Mouse (Mus musculus): Measurements from ENCODE around the gene Mea1. TPM values are rescaled to one million over a fixed set of nuclear protein-coding genes. Genes with fewer than 3 reads are reported as not detected.

The Mea1 gene
- polyA plus RNA-seq, 1 experiment from 2014 or later = 128 TPM

GRCm38 (mm10) chr17:46711612-46712271, 33.1 kb downstream of the Mea1 start:
- H3K9ac ChIP-seq = peak overlapping the region; percentile 91
- under 1% methylated on average over 76 of the region's 76 CpGs for WGBS
- H3K4me1 ChIP-seq = peaks cover 14% of the 10 kb centered on the region
- no peaks in the 10 kb centered on the region for H3K27me3 ChIP-seq
- H3K4me2 ChIP-seq = peak overlapping the region; percentile 83
- H3K27ac ChIP-seq = peak overlapping the region; percentile 65
- peak; percentile 62 for ATAC-seq (ENCODE audit: borderline replicate concordance, extremely low read depth, low FRiP score, low TSS enrichment)
- H3K4me3 ChIP-seq = peak overlapping the region; percentile 85
- H3K9me3 ChIP-seq = no peaks in the 10 kb centered on the region
- peaks cover 32% of the 10 kb centered on the region for H3K36me3 ChIP-seq

- Histone ChIP-seq H3K9ac (peak overlapping the region; percentile 91; the same call in 1 of the 2 replicates), H3K4me3 (peak overlapping the region; percentile 85), H3K27ac (no peak overlapping the region), H3K4me2 (peak overlapping the region; percentile 83), H3K27me3 (no peaks in the 10 kb centered on the region), H3K36me3 (peaks cover 36% of the 10 kb centered on the region), H3K4me1 (peaks cover 14% of the 10 kb centered on the region), H3K9me3 (no peaks in the 10 kb centered on the region)
- 52% methylated on average over 7 of the region's 7 CpGs for WGBS
- no peak for ATAC-seq (ENCODE audit: borderline replicate concordance, extremely low read depth, low FRiP score, low TSS enrichment)
Observed at GRCm38 (mm10) chr17:46712442-46712841, 33.8 kb downstream of the Mea1 start.

GRCm38 (mm10) chr17:46713849-46714248, 35.3 kb downstream of the Mea1 start:
- peaks cover 14% of the 10 kb centered on the region for H3K4me1 ChIP-seq

GRCm38 (mm10) chr17:46714756-46715481, 36.3 kb downstream of the Mea1 start:
- ATAC-seq (ENCODE audit: borderline replicate concordance, extremely low read depth, low FRiP score, low TSS enrichment) = no peak
- Histone ChIP-seq H3K36me3 (peaks cover 36% of the 10 kb centered on the region), H3K9ac (no peak overlapping the region), H3K9me3 (no peaks in the 10 kb centered on the region), H3K27ac (no peak overlapping the region), H3K4me3 (no peak overlapping the region), H3K4me1 (peaks cover 14% of the 10 kb centered on the region), H3K27me3 (no peaks in the 10 kb centered on the region), H3K4me2 (no peak overlapping the region)
- WGBS = 89% methylated on average over 11 of the region's 11 CpGs

More at GRCm38 (mm10) chr17:46713849-46714248, 35.3 kb downstream of the Mea1 start:
- ATAC-seq (ENCODE audit: borderline replicate concordance, extremely low read depth, low FRiP score, low TSS enrichment) = no peak
- Histone ChIP-seq H3K4me2 (no peak overlapping the region), H3K9ac (no peak overlapping the region), H3K4me3 (no peak overlapping the region), H3K27ac (no peak overlapping the region), H3K27me3 (no peaks in the 10 kb centered on the region), H3K9me3 (no peaks in the 10 kb centered on the region), H3K36me3 (peaks cover 36% of the 10 kb centered on the region)
- WGBS = 86% methylated on average over 9 of the region's 9 CpGs

GRCm38 (mm10) chr17:46721077-46721476, 42.5 kb downstream of the Mea1 start:
- peaks cover 38% of the 10 kb centered on the region for H3K36me3 ChIP-seq
- 80% methylated on average over 7 of the region's 7 CpGs for WGBS
- no peaks in the 10 kb centered on the region for H3K4me1 ChIP-seq
- no peak overlapping the region for H3K27ac ChIP-seq
- H3K4me2 ChIP-seq = no peak overlapping the region
- H3K4me3 ChIP-seq = no peak overlapping the region
- H3K9ac ChIP-seq = no peak overlapping the region
- no peaks in the 10 kb centered on the region for H3K27me3 ChIP-seq
- ATAC-seq (ENCODE audit: borderline replicate concordance, extremely low read depth, low FRiP score, low TSS enrichment) = no peak
- no peaks in the 10 kb centered on the region for H3K9me3 ChIP-seq

GRCm38 (mm10) chr17:46724477-46725084, 46.0 kb downstream of the Mea1 start:
- 67% methylated on average over 19 of the region's 20 CpGs for WGBS
- no peak for ATAC-seq (ENCODE audit: borderline replicate concordance, extremely low read depth, low FRiP score, low TSS enrichment)
- H3K9ac ChIP-seq = no peak overlapping the region

GRCm38 (mm10) chr17:46725273-46725672, 46.7 kb downstream of the Mea1 start:
- Histone ChIP-seq H3K9ac (no peak overlapping the region), H3K4me1 (peaks cover 7% of the 10 kb centered on the region; the same call in 1 of the 2 replicates), H3K4me3 (no peak overlapping the region), H3K27me3 (peaks cover 18% of the 10 kb centered on the region), H3K4me2 (no peak overlapping the region), H3K36me3 (peaks cover 28% of the 10 kb centered on the region), H3K27ac (no peak overlapping the region), H3K9me3 (no peaks in the 10 kb centered on the region)
- WGBS = 48% methylated on average over 9 of the region's 9 CpGs
- no peak for ATAC-seq (ENCODE audit: borderline replicate concordance, extremely low read depth, low FRiP score, low TSS enrichment)

More at GRCm38 (mm10) chr17:46724477-46725084, 46.0 kb downstream of the Mea1 start:
- Histone ChIP-seq H3K36me3 (peaks cover 28% of the 10 kb centered on the region), H3K4me1 (peaks cover 7% of the 10 kb centered on the region; the same call in 1 of the 2 replicates), H3K4me2 (no peak overlapping the region), H3K27me3 (peaks cover 16% of the 10 kb centered on the region), H3K27ac (no peak overlapping the region), H3K9me3 (no peaks in the 10 kb centered on the region), H3K4me3 (no peak overlapping the region)

- H3K36me3 ChIP-seq = peaks cover 28% of the 10 kb centered on the region; the same call in 1 of the 2 replicates
- peaks cover 18% of the 10 kb centered on the region for H3K27me3 ChIP-seq
- no peak for ATAC-seq (ENCODE audit: borderline replicate concordance, extremely low read depth, low FRiP score, low TSS enrichment)
- H3K27ac ChIP-seq = no peak overlapping the region
- no peak overlapping the region for H3K4me3 ChIP-seq
- peaks cover 7% of the 10 kb centered on the region; the same call in 1 of the 2 replicates for H3K4me1 ChIP-seq
- no peak overlapping the region for H3K9ac ChIP-seq
- 88% methylated on average over 26 of the region's 26 CpGs for WGBS
- no peak overlapping the region for H3K4me2 ChIP-seq
- H3K9me3 ChIP-seq = no peaks in the 10 kb centered on the region
Observed at GRCm38 (mm10) chr17:46725731-46726645, 47.4 kb downstream of the Mea1 start.

- Histone ChIP-seq H3K9ac (no peak overlapping the region), H3K27me3 (peaks cover 18% of the 10 kb centered on the region), H3K4me3 (no peak overlapping the region), H3K9me3 (no peaks in the 10 kb centered on the region), H3K27ac (no peak overlapping the region), H3K36me3 (peaks cover 21% of the 10 kb centered on the region; the same call in 1 of the 2 replicates), H3K4me2 (no peak overlapping the region), H3K4me1 (peaks cover 7% of the 10 kb centered on the region; the same call in 1 of the 2 replicates)
- no peak for ATAC-seq (ENCODE audit: borderline replicate concordance, extremely low read depth, low FRiP score, low TSS enrichment)
- WGBS = 86% methylated on average over 11 of the region's 11 CpGs
Observed at GRCm38 (mm10) chr17:46727271-46727670, 48.7 kb downstream of the Mea1 start.

GRCm38 (mm10) chr17:46728021-46728420, 49.4 kb downstream of the Mea1 start:
- Histone ChIP-seq H3K4me1 (peaks cover 7% of the 10 kb centered on the region; the same call in 1 of the 2 replicates), H3K27me3 (peaks cover 18% of the 10 kb centered on the region), H3K27ac (no peak overlapping the region), H3K36me3 (peaks cover 19% of the 10 kb centered on the region; the same call in 1 of the 2 replicates), H3K4me2 (no peak overlapping the region), H3K9me3 (no peaks in the 10 kb centered on the region), H3K9ac (no peak overlapping the region), H3K4me3 (no peak overlapping the region)
- WGBS = 29% methylated on average over 6 of the region's 6 CpGs
- no peak for ATAC-seq (ENCODE audit: borderline replicate concordance, extremely low read depth, low FRiP score, low TSS enrichment)

GRCm38 (mm10) chr17:46728496-46728895, 49.9 kb downstream of the Mea1 start:
- Histone ChIP-seq H3K27me3 (peaks cover 18% of the 10 kb centered on the region), H3K4me2 (peak overlapping the region; percentile 56), H3K36me3 (peaks cover 14% of the 10 kb centered on the region; the same call in 1 of the 2 replicates), H3K4me1 (peaks cover 7% of the 10 kb centered on the region; the same call in 1 of the 2 replicates), H3K9me3 (no peaks in the 10 kb centered on the region), H3K27ac (no peak overlapping the region), H3K4me3 (peak overlapping the region; percentile 24), H3K9ac (peak overlapping the region; percentile 2; the same call in 1 of the 2 replicates)
- WGBS = 40% methylated on average over 11 of the region's 11 CpGs
- no peak for ATAC-seq (ENCODE audit: borderline replicate concordance, extremely low read depth, low FRiP score, low TSS enrichment)

Measured in lung, embryonic 15.5 days (tissue).